Mouse (Mus musculus) brown adipose tissue, adult 24 weeks (tissue): ENCODE measurements around the gene Iffo1. TPM values are rescaled to one million over a fixed set of nuclear protein-coding genes. Genes with fewer than 3 reads are reported as not detected.

Experiments
- H3K27ac ChIP-seq: fragments of 200-500 bp; replicated peaks from 2 replicates; pipeline ENCODE4 v1.5.1; 2012; ENCODE audit warnings: low read depth, mild to moderate bottlenecking, low read length
- H3K4me1 ChIP-seq: fragments of 200-500 bp; 2 replicates; pipeline ENCODE4 v1.6.1; 2012; ENCODE audit warnings: low read length, mixed read lengths; ENCODE audit not compliant: control insufficient read depth, insufficient read depth, insufficient read length
- H3K4me3 ChIP-seq: fragments of 200-500 bp; 2 replicates; pipeline ENCODE4 v1.5.1; 2012; ENCODE audit warnings: low read depth, mild to moderate bottlenecking, low read length, moderate library complexity; ENCODE audit not compliant: insufficient read depth
- polyA plus RNA-seq: library from polyadenylated mRNA; stranded (reverse); fragments of >200 nt; gene quantifications from 2 replicates; pipeline ENCODE4 v1.2.4, GENCODE M21; 2012; ENCODE audit not compliant: missing spikeins, insufficient read depth, insufficient read length

The Iffo1 gene
- polyA plus RNA-seq = 2.9 and 3.2 TPM in 2 replicates

- Histone ChIP-seq H3K27ac (peak within 1 kb of the TSS; percentile 2), H3K4me1 (peaks cover 27% of the 10 kb centered on the region), H3K4me3 (peak within 1 kb of the TSS; percentile 75)
Observed at GRCm38 (mm10) chr6:125145001-125145400, at the start of gene Iffo1. Gene Iffo1 (plus strand): TSS chr6:125145241.

DNA sequence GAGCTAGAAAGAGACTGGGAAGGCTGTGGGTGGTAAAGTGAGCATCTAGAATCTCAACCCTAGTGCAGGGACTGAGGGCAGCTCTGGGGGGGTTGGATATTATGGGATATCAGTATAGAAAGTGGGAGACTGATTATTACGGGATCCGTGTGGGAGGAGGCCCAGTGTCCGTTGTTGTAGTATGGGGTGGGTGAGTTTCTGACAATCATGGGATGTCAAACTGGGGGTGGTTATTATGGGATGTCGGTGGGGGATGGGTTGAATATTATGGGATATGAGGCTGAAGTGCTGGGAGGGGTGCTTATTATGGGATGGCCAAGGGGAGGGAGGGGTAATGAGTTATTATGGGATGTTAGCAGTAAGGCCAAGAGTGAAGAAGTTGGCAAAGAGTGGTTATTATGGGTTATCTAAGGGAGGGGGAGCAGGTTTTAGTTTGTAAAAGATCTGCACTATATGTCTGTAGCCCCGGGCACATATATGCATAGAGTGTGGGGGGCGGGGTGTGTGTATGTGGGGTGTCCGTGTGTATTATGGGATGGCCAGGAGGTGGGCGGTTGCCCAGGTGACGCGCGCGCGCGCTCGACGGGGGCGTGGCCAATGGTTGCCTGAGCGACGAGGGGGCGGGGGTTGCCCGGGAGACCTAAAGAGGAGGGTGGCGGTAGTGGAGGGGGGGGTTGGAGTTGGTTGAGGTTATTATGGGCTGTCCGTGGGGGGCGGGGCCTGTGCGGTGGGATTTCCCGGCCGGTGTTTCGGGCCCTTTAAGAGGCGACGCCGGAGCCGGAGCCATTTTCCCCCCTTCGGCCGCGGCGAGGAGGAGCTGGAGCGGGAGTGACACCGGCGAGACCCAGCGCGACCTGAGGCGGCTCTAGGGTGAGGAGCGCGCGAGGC is 49.4 kb upstream of the Iffo1 start, which contains the start of gene Chd4:
Gene Chd4, plus strand, starts transcription at position 591 of the 888 bp plus-strand sequence.
- peaks cover 19% of the 10 kb centered on the region for H3K4me1 ChIP-seq
- H3K4me3 ChIP-seq = peak within 1 kb of the TSS; percentile 100

DNA sequence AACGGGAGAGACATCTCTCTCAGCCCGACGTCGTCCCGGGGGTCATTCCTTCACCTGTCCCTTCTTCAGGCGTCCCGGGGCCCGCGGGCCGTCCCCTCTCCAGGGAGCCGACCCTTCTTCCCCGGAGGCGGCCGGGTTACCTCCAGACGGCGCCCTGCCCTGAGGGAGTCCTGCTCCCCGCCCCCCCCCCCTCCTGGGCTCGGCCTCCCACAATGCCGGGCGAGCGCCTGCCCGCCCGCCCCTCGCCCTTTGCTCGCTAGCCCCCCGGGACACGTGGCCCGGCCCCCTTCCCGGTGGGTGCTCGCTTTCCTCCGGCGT is 48.8 kb upstream of the Iffo1 start:
- H3K4me3 ChIP-seq = peak overlapping the region; percentile 100
- H3K27ac ChIP-seq = peak overlapping the region; percentile 97
- H3K4me1 ChIP-seq = peaks cover 19% of the 10 kb centered on the region

More for the DNA sequence above, 49.4 kb upstream of the Iffo1 start, which contains the start of gene Chd4:
- H3K27ac ChIP-seq = peak within 1 kb of the TSS; percentile 97

DNA sequence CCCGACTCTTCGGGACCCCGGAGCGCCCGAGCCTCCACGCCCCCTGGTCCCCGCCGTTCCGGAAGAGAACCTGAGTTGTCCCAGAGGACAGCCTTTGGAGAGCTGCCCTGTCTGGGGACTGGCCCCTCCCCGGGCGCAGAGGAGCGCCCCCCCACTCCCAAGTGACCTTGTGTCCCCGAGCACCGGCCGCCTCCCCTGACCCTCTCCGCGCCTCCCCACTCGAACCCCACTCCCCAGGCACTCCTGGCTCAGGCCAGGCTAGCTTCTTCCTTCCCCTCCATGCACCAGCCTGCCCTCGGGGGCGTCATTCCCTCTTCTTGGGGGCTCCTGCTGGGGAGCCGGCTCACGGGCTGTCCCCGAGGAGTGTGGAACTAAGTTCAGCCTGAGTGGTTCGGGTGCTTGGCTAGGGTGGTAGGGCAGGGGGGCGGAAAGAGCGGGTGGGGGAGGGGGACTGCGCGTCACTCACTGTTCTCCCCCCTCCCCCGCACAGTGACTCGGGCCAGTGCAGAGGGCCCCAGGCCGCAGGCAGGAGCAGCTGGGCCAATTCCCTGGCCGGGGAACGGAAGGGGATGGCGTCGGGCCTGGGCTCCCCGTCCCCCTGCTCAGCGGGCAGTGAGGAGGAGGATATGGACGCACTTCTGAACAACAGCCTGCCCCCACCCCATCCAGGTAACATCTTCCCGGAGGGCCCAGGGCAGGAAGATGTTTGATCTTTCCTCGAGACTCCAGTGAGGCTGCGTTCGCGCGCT is 48.3 kb upstream of the Iffo1 start:
- Histone ChIP-seq H3K4me1 (peaks cover 19% of the 10 kb centered on the region), H3K4me3 (peak overlapping the region; percentile 100), H3K27ac (peak overlapping the region; percentile 82)

DNA sequence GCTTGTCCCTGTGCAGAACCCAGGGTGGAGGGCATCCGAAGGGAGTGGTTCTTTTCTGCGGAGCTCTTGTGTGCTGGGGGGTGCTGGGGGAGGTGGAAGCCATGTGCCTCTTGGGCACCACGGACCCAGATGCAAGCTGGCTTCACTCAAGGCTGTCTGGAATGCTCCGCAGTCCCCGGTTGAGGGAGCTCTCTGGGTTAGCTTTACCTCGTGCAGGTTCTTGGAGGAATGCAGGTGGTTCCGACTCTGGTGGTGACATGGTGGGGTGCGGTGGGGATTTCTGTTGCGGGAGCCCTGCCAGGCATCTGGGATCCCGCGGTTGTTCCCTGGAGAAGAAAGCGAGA is 47.7 kb upstream of the Iffo1 start:
- H3K4me1 ChIP-seq = peaks cover 19% of the 10 kb centered on the region
- H3K4me3 ChIP-seq = peak overlapping the region; percentile 100
- H3K27ac ChIP-seq = peak overlapping the region; percentile 58

DNA sequence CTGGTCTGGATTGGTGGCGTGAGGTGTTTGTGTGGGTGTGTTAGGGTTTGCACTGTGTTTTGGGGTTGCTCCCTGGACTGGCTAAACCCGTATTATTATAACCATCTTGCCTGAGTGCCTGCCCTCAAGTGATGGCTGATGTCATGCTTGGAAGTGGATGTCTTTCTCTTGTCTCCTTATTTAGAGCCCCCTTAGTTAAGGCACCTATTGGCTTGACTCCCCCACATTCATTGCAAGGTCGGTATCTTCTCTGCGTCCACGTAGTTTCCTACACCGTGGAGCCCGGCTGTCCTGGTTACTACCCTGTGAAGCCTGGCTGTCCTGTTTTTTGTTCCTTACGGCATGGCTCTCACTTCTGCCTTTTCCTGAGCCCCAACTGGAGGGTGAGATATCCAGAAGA is 47.1 kb upstream of the Iffo1 start:
- peaks cover 19% of the 10 kb centered on the region for H3K4me1 ChIP-seq
- H3K4me3 ChIP-seq = peak overlapping the region; percentile 100
- peak overlapping the region; percentile 58 for H3K27ac ChIP-seq

GRCm38 (mm10) chr6:125098513-125098912 is 46.5 kb upstream of the Iffo1 start:
- H3K4me3 ChIP-seq = peak overlapping the region; percentile 100
- peak overlapping the region; percentile 58 for H3K27ac ChIP-seq

DNA sequence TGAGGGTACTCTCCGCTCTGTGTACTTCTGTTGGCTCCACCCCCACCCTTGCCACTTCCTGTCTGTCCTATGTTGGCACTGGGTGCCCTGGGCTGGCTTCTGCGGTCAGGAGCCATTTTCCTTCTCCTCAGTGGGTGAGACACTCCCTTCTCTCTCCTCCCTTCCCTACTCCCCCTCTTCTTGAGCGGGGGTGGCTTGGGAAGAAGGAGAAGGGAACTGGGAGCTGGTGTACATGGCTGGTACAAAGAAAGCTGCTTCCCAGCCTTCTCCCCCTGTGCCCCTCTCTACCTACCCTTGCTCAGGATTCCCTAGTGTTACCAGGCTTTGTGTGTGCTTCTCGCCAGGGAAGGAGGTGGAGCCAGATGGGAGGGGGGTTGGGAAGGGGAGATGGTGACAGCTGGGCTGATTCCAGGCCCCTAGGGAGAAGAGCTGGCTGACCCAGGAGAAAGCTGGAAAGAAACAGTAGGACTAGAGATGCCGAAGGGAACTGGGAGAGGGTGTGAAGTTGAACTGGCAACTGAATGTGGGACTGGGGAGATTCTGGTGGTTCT is 45.5 kb upstream of the Iffo1 start:
- peak overlapping the region; percentile 58 for H3K27ac ChIP-seq
- H3K4me1 ChIP-seq = peaks cover 19% of the 10 kb centered on the region
- H3K4me3 ChIP-seq = peak overlapping the region; percentile 31

More at GRCm38 (mm10) chr6:125098513-125098912, 46.5 kb upstream of the Iffo1 start:
- peaks cover 19% of the 10 kb centered on the region for H3K4me1 ChIP-seq

DNA sequence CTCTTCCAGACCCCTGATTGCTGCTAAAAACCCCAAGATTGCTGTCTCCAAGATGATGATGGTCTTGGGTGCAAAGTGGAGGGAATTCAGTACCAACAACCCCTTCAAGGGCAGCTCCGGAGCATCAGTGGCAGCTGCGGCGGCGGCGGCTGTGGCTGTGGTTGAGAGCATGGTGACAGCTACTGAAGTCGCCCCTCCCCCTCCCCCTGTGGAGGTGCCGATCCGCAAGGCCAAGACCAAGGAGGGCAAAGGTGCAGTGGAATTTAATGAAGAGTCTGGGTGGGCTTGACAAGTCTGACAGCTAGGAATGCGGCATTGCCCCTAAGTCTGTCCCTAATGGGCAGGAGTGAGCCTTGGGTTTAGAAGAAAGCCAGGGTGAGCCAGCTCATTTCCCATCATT is 43.6 kb upstream of the Iffo1 start:
- Histone ChIP-seq H3K4me1 (peaks cover 19% of the 10 kb centered on the region), H3K27ac (no peak overlapping the region), H3K4me3 (no peak overlapping the region)

- no peak overlapping the region for H3K4me3 ChIP-seq
- peaks cover 9% of the 10 kb centered on the region for H3K4me1 ChIP-seq
- no peak overlapping the region for H3K27ac ChIP-seq
Observed at GRCm38 (mm10) chr6:125104223-125104622, 40.8 kb upstream of the Iffo1 start.

GRCm38 (mm10) chr6:125107705-125108104 is 37.3 kb upstream of the Iffo1 start:
- Histone ChIP-seq H3K4me1 (no peaks in the 10 kb centered on the region), H3K27ac (no peak overlapping the region), H3K4me3 (no peak overlapping the region)

DNA sequence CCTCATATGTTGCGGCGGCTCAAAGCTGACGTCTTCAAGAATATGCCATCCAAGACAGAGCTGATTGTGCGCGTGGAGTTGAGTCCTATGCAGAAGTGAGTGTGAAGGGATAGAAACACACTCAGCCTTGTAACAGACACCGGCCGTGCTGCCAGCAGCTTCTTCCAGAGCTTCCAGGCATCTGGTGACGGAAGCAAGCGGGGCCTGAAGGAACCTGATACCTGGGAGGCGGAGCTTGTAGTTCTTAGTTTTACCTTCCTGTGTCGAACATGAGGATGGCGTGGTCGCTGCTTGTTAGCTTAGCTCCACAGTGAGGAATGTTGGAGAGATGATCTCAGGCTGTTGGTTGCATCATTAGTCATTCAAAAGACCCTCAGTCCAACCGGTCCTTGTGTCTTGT is 35.7 kb upstream of the Iffo1 start:
- Histone ChIP-seq H3K4me3 (no peak overlapping the region), H3K27ac (no peak overlapping the region), H3K4me1 (no peaks in the 10 kb centered on the region)

- H3K4me1 ChIP-seq = no peaks in the 10 kb centered on the region
- H3K4me3 ChIP-seq = no peak overlapping the region
- no peak overlapping the region for H3K27ac ChIP-seq
Observed at GRCm38 (mm10) chr6:125110927-125111326, 34.1 kb upstream of the Iffo1 start.

DNA sequence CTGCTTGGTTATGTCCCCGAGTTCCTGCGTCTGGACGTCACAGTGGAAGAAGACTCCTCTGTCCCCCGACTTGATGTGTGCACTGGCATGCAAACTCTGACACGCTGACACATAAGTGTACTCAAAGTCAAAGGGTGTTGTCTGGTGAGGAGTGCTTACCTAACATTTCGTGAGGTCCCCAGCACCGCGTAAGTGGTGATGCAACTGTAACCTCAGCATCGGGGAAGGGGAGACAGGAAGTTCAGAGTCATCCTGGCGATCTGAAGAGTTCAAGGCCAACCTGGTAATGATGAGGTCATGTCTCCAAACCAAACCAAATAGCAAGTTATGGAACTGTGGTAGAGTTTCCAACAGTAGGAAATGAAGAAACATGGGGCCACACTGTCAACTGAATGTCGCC is 32.5 kb upstream of the Iffo1 start:
- no peak overlapping the region for H3K4me3 ChIP-seq
- no peaks in the 10 kb centered on the region for H3K4me1 ChIP-seq
- H3K27ac ChIP-seq = no peak overlapping the region

DNA sequence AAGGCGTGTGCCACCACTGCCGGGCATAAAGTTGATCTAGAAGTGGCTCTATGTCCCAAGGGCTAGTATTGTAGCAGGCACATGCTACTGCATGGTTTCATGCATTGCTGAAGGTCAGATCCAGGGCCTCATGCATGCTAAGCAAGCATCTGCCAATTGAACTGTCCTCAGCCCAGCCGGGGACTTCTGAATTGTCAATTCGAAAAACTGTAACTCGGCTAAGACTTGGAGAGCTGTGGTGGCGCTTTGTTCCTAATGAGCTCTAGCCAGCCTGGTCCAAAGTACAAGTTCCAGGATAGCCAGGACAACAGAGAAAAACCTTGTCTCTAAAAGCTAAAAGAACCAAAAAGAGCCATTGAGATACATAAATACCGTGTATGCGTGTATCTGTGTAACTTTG is 25.7 kb upstream of the Iffo1 start:
- Histone ChIP-seq H3K4me3 (no peak overlapping the region), H3K4me1 (no peaks in the 10 kb centered on the region), H3K27ac (no peak overlapping the region)
